Mouse (Mus musculus) CH12.LX (cell line): ENCODE results near the gene Car10. TPM values are rescaled to one million over a fixed set of nuclear protein-coding genes. Genes with fewer than 3 reads are reported as not detected.

Experiments
- DNase-seq: peaks from one replicate; pipeline ENCODE4 v3.0.0-alpha.2; 2013; ENCODE audit errors: extremely low read depth
- H3K27ac ChIP-seq: 2 replicates; pipeline ENCODE4 v1.5.1; 2012; ENCODE audit warnings: low read depth, mild to moderate bottlenecking, control low read depth, moderate library complexity; ENCODE audit not compliant: insufficient read depth
- H3K27me3 ChIP-seq: replicated peaks from 2 replicates; pipeline ENCODE3; 2012; ENCODE audit warnings: inconsistent platforms
- H3K36me3 ChIP-seq, 2 experiments: replicated peaks in 1 of 2; 2 replicates each; pipeline versions ENCODE3 to v1.6.1; 2012; ENCODE audit warnings: inconsistent platforms in 1 of 2, low read length in 1 of 2, mild to moderate bottlenecking in 1 of 2, mixed read lengths in 1 of 2, moderate library complexity in 1 of 2; ENCODE audit not compliant: control insufficient read depth in 1 of 2, insufficient read depth in 1 of 2
- H3K4me1 ChIP-seq, 2 experiments: 2 replicates each; pipeline ENCODE4 v1.6.1; 2012; ENCODE audit warnings: inconsistent platforms in 1 of 2, moderate library complexity in 1 of 2; ENCODE audit not compliant: insufficient read depth in 2 of 2, control insufficient read depth in 1 of 2
- H3K4me2 ChIP-seq: 2 replicates; pipeline ENCODE4 v1.6.1; 2012; ENCODE audit warnings: low read depth, mild to moderate bottlenecking, control low read depth; ENCODE audit not compliant: poor library complexity, insufficient read depth, severe bottlenecking
- H3K4me3 ChIP-seq, 3 experiments: fragments of 150-350 bp in 1 of 3; sonication (generic) in 1 of 3; replicated peaks in 1 of 3; 2 replicates each; pipeline versions ENCODE3 to v1.5.1; 2011 to 2012; ENCODE audit warnings: low read depth in 2 of 3, low read length in 2 of 3, mild to moderate bottlenecking in 2 of 3, moderate library complexity in 2 of 3, control low read depth in 1 of 3, improper control_type of control experiment in 1 of 3, inconsistent platforms in 1 of 3, mixed read lengths in 1 of 3; ENCODE audit not compliant: poor library complexity in 1 of 3
- H3K79me2 ChIP-seq: replicated peaks from 2 replicates; pipeline ENCODE4 v1.6.1; 2012; ENCODE audit warnings: mild to moderate bottlenecking, moderate library complexity; ENCODE audit not compliant: control insufficient read depth, poor library complexity, insufficient read depth, severe bottlenecking; ENCODE audit errors: extremely low read depth
- H3K9ac ChIP-seq: 2 replicates; pipeline ENCODE4 v1.6.1; 2012; ENCODE audit warnings: low read depth, mild to moderate bottlenecking, control low read depth, moderate library complexity; ENCODE audit not compliant: insufficient read depth
- H3K9me3 ChIP-seq: replicated peaks from 2 replicates; pipeline ENCODE3; 2012; ENCODE audit warnings: low read length, inconsistent platforms, mixed read lengths
- BHLHE40 ChIP-seq: IDR thresholded peaks from 2 replicates; pipeline ENCODE4 v1.6.1; 2011; ENCODE audit warnings: mild to moderate bottlenecking, low read depth, low read length, improper control_type of control experiment
- CHD1 ChIP-seq: IDR thresholded peaks from 2 replicates; pipeline ENCODE4 v1.6.1; 2012; ENCODE audit warnings: low read depth, low read length, improper control_type of control experiment, inconsistent platforms
- CTCF ChIP-seq, 2 experiments: IDR thresholded peaks in 1 of 2; conservative IDR thresholded peaks in 1 of 2; 2 replicates each; pipeline ENCODE4 v1.5.1; 2011 to 2012; ENCODE audit warnings: low read depth in 2 of 2, low read length in 2 of 2, improper control_type of control experiment in 1 of 2, inconsistent platforms in 1 of 2, mild to moderate bottlenecking in 1 of 2, moderate library complexity in 1 of 2
- E2F4 ChIP-seq: IDR thresholded peaks from 2 replicates; pipeline ENCODE4 v1.6.1; 2011; ENCODE audit warnings: low read depth, low read length, improper control_type of control experiment; ENCODE audit not compliant: insufficient replicate concordance
- ETS1 ChIP-seq: conservative IDR thresholded peaks from 2 replicates; pipeline ENCODE4 v1.6.1; 2012; ENCODE audit warnings: low read depth, mild to moderate bottlenecking, inconsistent platforms, low read length, improper control_type of control experiment, moderate library complexity
- IRF4 ChIP-seq: IDR thresholded peaks from 2 replicates; pipeline ENCODE4 v1.6.1; 2014; ENCODE audit warnings: low read depth, mild to moderate bottlenecking, inconsistent platforms, low read length, improper control_type of control experiment
- KAT2A ChIP-seq: IDR thresholded peaks from 2 replicates; pipeline ENCODE4 v1.6.1; 2012; ENCODE audit warnings: low read length, improper control_type of control experiment, inconsistent platforms; ENCODE audit not compliant: insufficient replicate concordance
- MAFK ChIP-seq: IDR thresholded peaks from 2 replicates; pipeline ENCODE4 v1.6.1; 2011; ENCODE audit warnings: low read length, improper control_type of control experiment; ENCODE audit not compliant: insufficient replicate concordance
- MAZ ChIP-seq: IDR thresholded peaks from 2 replicates; pipeline ENCODE4 v1.6.1; 2012; ENCODE audit warnings: low read depth, mild to moderate bottlenecking, inconsistent platforms, low read length, improper control_type of control experiment, moderate library complexity
- MYC ChIP-seq: IDR thresholded peaks from 2 replicates; pipeline ENCODE4 v1.6.1; 2011; ENCODE audit warnings: low read depth, mild to moderate bottlenecking, improper control_type of control experiment, low read length
- NRF1 ChIP-seq: IDR thresholded peaks from 2 replicates; pipeline ENCODE4 v1.6.1; 2014; ENCODE audit warnings: low read depth, mild to moderate bottlenecking, inconsistent platforms, low read length, improper control_type of control experiment, moderate library complexity
- POLR2A ChIP-seq: IDR thresholded peaks from 2 replicates; pipeline ENCODE4 v1.6.1; 2011; ENCODE audit warnings: low read depth, mild to moderate bottlenecking, improper control_type of control experiment, low read length
- POLR2AphosphoS2 ChIP-seq: IDR thresholded peaks from 2 replicates; pipeline ENCODE4 v1.6.1; 2011; ENCODE audit warnings: low read depth, low read length, improper control_type of control experiment
- RAD21 ChIP-seq: IDR thresholded peaks from 2 replicates; pipeline ENCODE4 v1.6.1; 2011; ENCODE audit warnings: low read depth, mild to moderate bottlenecking, low read length, improper control_type of control experiment, moderate library complexity
- RCOR1 ChIP-seq: conservative IDR thresholded peaks from 2 replicates; pipeline ENCODE4 v1.6.1; 2012; ENCODE audit warnings: low read depth, mild to moderate bottlenecking, inconsistent platforms, low read length, improper control_type of control experiment
- SIN3A ChIP-seq: IDR thresholded peaks from 2 replicates; pipeline ENCODE4 v1.6.1; 2012; ENCODE audit warnings: low read length, improper control_type of control experiment, inconsistent platforms
- SMC3 ChIP-seq: IDR thresholded peaks from 2 replicates; pipeline ENCODE4 v1.6.1; 2011; ENCODE audit warnings: low read depth, low read length, improper control_type of control experiment
- TBP ChIP-seq: conservative IDR thresholded peaks from 2 replicates; pipeline ENCODE4 v1.6.1; 2011; ENCODE audit warnings: low read depth, low read length, improper control_type of control experiment
- UBTF ChIP-seq: IDR thresholded peaks from 2 replicates; pipeline ENCODE4 v1.6.1; 2012; ENCODE audit warnings: low read depth, mild to moderate bottlenecking, inconsistent platforms, low read length, improper control_type of control experiment, moderate library complexity
- ZC3H11A ChIP-seq: IDR thresholded peaks from 2 replicates; pipeline ENCODE4 v1.6.1; 2012; ENCODE audit warnings: low read depth, mild to moderate bottlenecking, inconsistent platforms, low read length, improper control_type of control experiment
- ZMIZ1 ChIP-seq: IDR thresholded peaks from 2 replicates; pipeline ENCODE4 v1.6.1; 2012; ENCODE audit warnings: low read depth, mild to moderate bottlenecking, inconsistent platforms, low read length, improper control_type of control experiment
- ZNF384 ChIP-seq: IDR thresholded peaks from 2 replicates; pipeline ENCODE4 v1.6.1; 2012; ENCODE audit warnings: low read depth, low read length, improper control_type of control experiment, inconsistent platforms
- dilution Hi-C: fragments of 300-500 bp; cut with MboI; formaldehyde crosslinking; loops from 2 replicates; pipeline ENCODE4 v1.14.3; 2020; ENCODE audit warnings: low sequenced_read_pairs; ENCODE audit not compliant: extremely low pct_unique_long_range_greater_than_20kb, extremely low pct_ligation_motif_present
- in situ Hi-C: fragments of 300-500 bp; cut with MboI; formaldehyde crosslinking; loops from 3 replicates; pipeline ENCODE4 v1.14.3; 2019; ENCODE audit warnings: low sequenced_read_pairs, low pct_ligation_motif_present, low pct_unique_long_range_greater_than_20kb, mixed read lengths
- polyA plus RNA-seq: library from polyadenylated mRNA; unstranded; fragments of >175 nt; gene quantifications from 2 replicates; pipeline ENCODE4 v1.2.1, GENCODE M21; 2012; ENCODE audit warnings: low read depth; ENCODE audit not compliant: insufficient read length
- total RNA-seq, 2 experiments: library from RNA; depleted of rRNA; stranded (reverse); fragments of 300-350 nt in 1 of 2; fragments of >200 nt in 1 of 2; gene quantifications; 2 replicates each; pipeline ENCODE4 v1.2.3; 2012 to 2014

The Car10 gene
- total and polyA plus RNA-seq, 3 experiments, result not detected

DNA sequence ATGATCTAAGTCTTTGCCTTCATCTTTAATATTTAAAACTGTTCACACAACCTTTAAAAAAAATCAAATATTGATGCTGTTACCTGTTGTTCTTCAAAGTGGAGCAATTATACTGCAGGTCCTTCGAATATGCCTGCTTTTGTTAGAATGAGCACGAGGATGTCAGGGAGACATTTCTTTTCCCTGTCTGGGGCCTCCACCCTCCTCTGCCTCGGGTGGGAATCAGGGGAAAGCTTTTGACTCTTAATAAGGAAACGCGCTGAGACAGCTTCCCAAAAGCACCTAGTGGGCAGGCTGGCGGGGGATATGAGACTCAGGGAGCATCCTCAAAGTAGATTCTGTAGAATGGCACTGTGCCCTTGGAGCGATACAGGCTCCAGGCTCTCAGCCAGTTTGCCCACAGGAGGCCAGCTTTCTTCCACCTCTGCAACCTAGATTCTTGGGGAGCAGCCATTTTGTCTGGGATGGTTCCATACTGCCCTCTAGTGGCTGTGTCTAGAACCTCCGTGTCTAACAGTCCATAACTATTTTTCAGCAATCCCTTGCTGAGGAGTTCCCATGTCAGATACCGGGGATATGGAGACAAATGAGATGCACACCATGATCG lies 373.8 kb downstream of the Car10 start:
- no peak overlapping the region for H3K4me2 ChIP-seq
- TF ChIP-seq CTCF (conservative IDR thresholded peaks at IDR 0.05 in 1 of 2, IDR thresholded peaks at IDR 0.05 in 1 of 2; ENCODE audit: low read depth in 2 of 2, low read length in 2 of 2) (peak; percentile 90), POLR2AphosphoS2 (no peak), KAT2A (no peak), CHD1 (no peak), ETS1 (no peak), SMC3 (peak; percentile 70), RAD21 (peak; percentile 85), POLR2A (no peak), ZC3H11A (peak; percentile 21; the same call in 1 of the 2 replicates), NRF1 (no peak)
- H3K4me1 ChIP-seq, result peaks cover 3 to 5% of the 10 kb centered on the region in 2 experiments; a peak in 2 of 4 replicates
- H3K27me3 ChIP-seq, result peaks cover 18% of the 10 kb centered on the region
- H3K9ac ChIP-seq, result no peak overlapping the region
- H3K27ac ChIP-seq, result no peak overlapping the region
- H3K36me3 ChIP-seq, result no peaks in the 10 kb centered on the region
- no peak overlapping the region for H3K4me3 ChIP-seq
- no peaks in the 10 kb centered on the region for H3K9me3 ChIP-seq
- in situ Hi-C loops, result no loop called here
- no peaks in the 10 kb centered on the region for H3K79me2 ChIP-seq
- dilution Hi-C loops, result no loop called here
- DNase-seq, result peak; percentile 70

GRCm38 (mm10) chr11:93484661-93485060 lies 386.8 kb downstream of the Car10 start:
- no peaks in the 10 kb centered on the region for H3K36me3 ChIP-seq
- dilution Hi-C loops, result no loop called here
- TF ChIP-seq UBTF (no peak), MAZ (no peak), BHLHE40 (no peak), E2F4 (no peak), CTCF (conservative IDR thresholded peaks at IDR 0.05 in 1 of 2, IDR thresholded peaks at IDR 0.05 in 1 of 2; ENCODE audit: low read depth in 2 of 2, low read length in 2 of 2) (no peak), IRF4 (no peak), SIN3A (no peak), ZC3H11A (no peak), TBP (no peak), SMC3 (no peak), ZMIZ1 (no peak), ETS1 (no peak), MAFK (no peak), ZNF384 (no peak), MYC (no peak), POLR2A (no peak), RCOR1 (no peak)
- TF ChIP-seq, all 38 proteins: peak for 0
- Histone ChIP-seq H3K9me3 (no peaks in the 10 kb centered on the region), H3K4me3 (no peak overlapping the region), H3K4me2 (no peak overlapping the region), H3K4me1 (no peaks in the 10 kb centered on the region), H3K27me3 (peaks cover 50% of the 10 kb centered on the region), H3K79me2 (no peaks in the 10 kb centered on the region), H3K27ac (no peak overlapping the region), H3K9ac (no peak overlapping the region)
- in situ Hi-C loops, result loop anchor here (25.0 kb wide), 1 partner anchor 347 kb away; no protein-coding TSS in a partner anchor
- DNase-seq, result no peak
